Mouse (Mus musculus) midbrain, embryonic 16.5 days (tissue): Measurements from ENCODE around the gene E2f3. TPM values are rescaled to one million over a fixed set of nuclear protein-coding genes. Genes with fewer than 3 reads are reported as not detected.

Experiments used
- ATAC-seq: fragments of 200-750 bp; cut with Nextera tagmentation; 2 replicates; pipeline ENCODE4 v1.8.0; 2017; ENCODE audit warnings: moderate TSS enrichment
- H3K27ac ChIP-seq: fragments of 300-500 bp; sonication (generic); 2 replicates; pipeline ENCODE4 v1.5.1; 2014; ENCODE audit warnings: mild to moderate bottlenecking, low read length, mixed read lengths
- H3K27me3 ChIP-seq: fragments of 300-500 bp; sonication (generic); 2 replicates; pipeline ENCODE4 v1.6.1; 2014; ENCODE audit warnings: low read depth, low read length, mixed read lengths; ENCODE audit not compliant: control insufficient read depth, insufficient read depth
- H3K36me3 ChIP-seq: fragments of 300-500 bp; sonication (generic); 2 replicates; pipeline ENCODE4 v1.6.1; 2014; ENCODE audit warnings: mild to moderate bottlenecking, low read length, moderate library complexity, mixed read lengths; ENCODE audit not compliant: control insufficient read depth, insufficient read depth
- H3K4me1 ChIP-seq: fragments of 300-500 bp; sonication (generic); 2 replicates; pipeline ENCODE4 v1.6.1; 2014; ENCODE audit warnings: mild to moderate bottlenecking, low read length, mixed read lengths; ENCODE audit not compliant: control insufficient read depth, insufficient read depth
- H3K4me2 ChIP-seq: fragments of 300-500 bp; sonication (generic); 2 replicates; pipeline ENCODE4 v1.6.1; 2014; ENCODE audit warnings: mild to moderate bottlenecking, low read length, mixed read lengths
- H3K4me3 ChIP-seq: fragments of 300-500 bp; sonication (generic); 2 replicates; pipeline ENCODE4 v1.5.1; 2014; ENCODE audit warnings: low read depth, mild to moderate bottlenecking, low read length, moderate library complexity, mixed read lengths
- H3K9ac ChIP-seq: fragments of 300-500 bp; sonication (generic); 2 replicates; pipeline ENCODE4 v1.6.1; 2014; ENCODE audit warnings: low read depth, low read length, mixed read lengths
- H3K9me3 ChIP-seq: fragments of 300-500 bp; sonication (generic); replicated peaks from 2 replicates; pipeline ENCODE4 v1.6.1; 2014; ENCODE audit warnings: mild to moderate bottlenecking, low read length, mixed read lengths; ENCODE audit not compliant: control insufficient read depth, poor library complexity, severe bottlenecking
- WGBS: fragments of 180-500 bp; shearing (Covaris S2); extraction: QIAGEN DNeasy Blood & Tissue Kit; methylation state at CpG from one replicate; pipeline ENCODE4 v1.1.7; 2014; 5-methylcytosine and 5-hydroxymethylcytosine counted together
- polyA plus RNA-seq: library from polyadenylated mRNA; unstranded; fragments of >200 nt; fragmentation: Nextera tagmentation; extraction: Ambion mirVana; gene quantifications from 2 replicates; pipeline ENCODE4 v1.2.1, GENCODE M21; 2015

E2f3 gene
- polyA plus RNA-seq, 1 experiment from 2014 or later = 4.0 TPM

DNA sequence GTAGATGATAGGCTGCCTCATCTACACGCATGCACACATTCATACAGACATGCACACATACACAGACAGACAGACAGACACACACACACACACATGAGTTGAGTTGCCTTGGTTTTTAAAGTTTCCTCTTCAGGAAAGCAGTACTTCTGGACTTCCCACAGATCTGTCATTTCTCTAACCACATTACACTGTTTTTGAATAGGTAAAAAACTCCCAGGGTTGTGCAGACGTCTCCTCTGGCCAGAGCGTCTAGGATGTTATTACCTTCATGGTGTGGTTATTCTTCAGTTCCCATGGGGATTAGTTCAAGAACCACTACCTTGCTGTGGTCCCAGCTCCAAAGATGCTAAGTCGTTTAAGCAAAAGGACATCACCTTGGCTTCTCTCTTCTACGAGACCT lies 18.5 kb downstream of the E2f3 start:
- H3K9ac ChIP-seq = no peak overlapping the region
- H3K4me3 ChIP-seq = no peak overlapping the region
- H3K4me2 ChIP-seq = no peak overlapping the region
- ATAC-seq = no peak
- H3K36me3 ChIP-seq = no peaks in the 10 kb centered on the region
- no peaks in the 10 kb centered on the region for H3K9me3 ChIP-seq
- 89% methylated on average over 5 of the region's 5 CpGs for WGBS
- no peaks in the 10 kb centered on the region for H3K4me1 ChIP-seq
- no peaks in the 10 kb centered on the region for H3K27me3 ChIP-seq
- no peak overlapping the region for H3K27ac ChIP-seq

DNA sequence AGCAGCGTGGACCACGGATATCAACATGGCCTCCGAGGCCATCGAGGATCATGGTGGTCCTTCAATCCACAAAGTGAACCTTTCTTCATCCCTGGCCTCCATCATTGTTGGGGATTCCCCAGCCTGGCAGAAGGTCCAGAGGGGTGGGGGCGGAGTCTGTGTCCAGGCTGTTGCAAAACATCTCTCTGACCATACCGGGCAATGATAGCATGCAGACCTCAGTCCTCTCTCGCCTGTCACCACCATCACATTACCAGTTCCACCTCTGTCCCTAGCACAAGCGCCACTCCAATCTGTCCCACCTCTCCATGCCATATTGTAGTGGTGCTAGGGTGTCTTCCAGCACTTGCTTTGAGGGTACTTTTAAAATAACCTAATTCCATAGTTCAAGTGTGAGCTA lies 18.9 kb downstream of the E2f3 start:
- no peak for ATAC-seq
- no peak overlapping the region for H3K4me2 ChIP-seq
- H3K36me3 ChIP-seq = no peaks in the 10 kb centered on the region
- H3K27ac ChIP-seq = no peak overlapping the region
- WGBS = over 99% methylated on average over 8 of the region's 8 CpGs
- H3K27me3 ChIP-seq = no peaks in the 10 kb centered on the region
- H3K4me3 ChIP-seq = no peak overlapping the region
- no peaks in the 10 kb centered on the region for H3K9me3 ChIP-seq
- no peak overlapping the region for H3K9ac ChIP-seq
- no peaks in the 10 kb centered on the region for H3K4me1 ChIP-seq

DNA sequence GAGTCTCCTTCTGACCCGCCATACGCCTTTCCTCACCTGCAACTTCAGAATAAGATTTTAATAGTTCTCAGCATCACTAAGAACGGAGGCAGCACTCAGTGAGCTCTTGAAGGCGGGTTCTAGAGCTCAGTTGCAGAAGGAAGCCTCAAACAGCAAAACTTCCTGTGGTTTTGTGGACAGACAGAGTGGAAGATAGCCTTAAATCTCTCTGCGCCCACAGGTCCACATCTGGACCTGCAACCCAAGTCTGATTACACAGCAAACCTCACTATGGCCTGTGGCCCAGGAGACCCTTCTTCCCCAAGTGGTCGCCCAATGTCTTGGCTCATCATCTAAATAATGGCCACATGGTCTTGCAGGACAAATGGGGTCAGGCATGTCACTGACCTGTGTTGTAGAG lies 21.8 kb downstream of the E2f3 start:
- H3K9me3 ChIP-seq = no peaks in the 10 kb centered on the region
- H3K4me3 ChIP-seq = no peak overlapping the region
- H3K36me3 ChIP-seq = no peaks in the 10 kb centered on the region
- WGBS = 93% methylated on average over 6 of the region's 6 CpGs
- no peaks in the 10 kb centered on the region for H3K4me1 ChIP-seq
- H3K27ac ChIP-seq = no peak overlapping the region
- no peak overlapping the region for H3K4me2 ChIP-seq
- H3K27me3 ChIP-seq = no peaks in the 10 kb centered on the region
- no peak for ATAC-seq
- H3K9ac ChIP-seq = no peak overlapping the region

DNA sequence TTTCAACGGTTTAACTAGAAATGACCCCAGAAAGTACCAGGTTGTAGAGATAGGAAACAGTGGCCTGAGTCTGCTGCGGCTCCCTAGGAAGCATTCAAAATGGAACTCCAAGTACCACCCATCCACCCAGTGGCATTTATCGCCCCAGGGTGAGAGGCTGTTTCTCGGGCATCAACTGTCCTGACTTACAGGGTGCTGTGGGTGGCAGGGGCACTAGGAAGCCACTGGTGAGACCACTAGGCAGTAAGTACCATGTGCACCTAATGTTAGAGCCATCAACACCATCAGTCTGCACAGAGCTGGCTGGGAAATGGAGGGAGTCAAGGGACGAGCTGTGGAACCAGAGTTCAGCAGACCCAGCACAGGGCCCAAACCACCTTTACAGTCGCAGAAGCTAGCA lies 25.4 kb downstream of the E2f3 start:
- ATAC-seq = no peak
- H3K36me3 ChIP-seq = no peaks in the 10 kb centered on the region
- no peak overlapping the region for H3K9ac ChIP-seq
- H3K4me3 ChIP-seq = no peak overlapping the region
- no peak overlapping the region for H3K27ac ChIP-seq
- WGBS = 97% methylated on average over 6 of the region's 6 CpGs
- no peaks in the 10 kb centered on the region; the same call in 1 of the 2 replicates for H3K4me1 ChIP-seq
- no peak overlapping the region for H3K4me2 ChIP-seq
- no peaks in the 10 kb centered on the region for H3K27me3 ChIP-seq
- no peaks in the 10 kb centered on the region for H3K9me3 ChIP-seq

DNA sequence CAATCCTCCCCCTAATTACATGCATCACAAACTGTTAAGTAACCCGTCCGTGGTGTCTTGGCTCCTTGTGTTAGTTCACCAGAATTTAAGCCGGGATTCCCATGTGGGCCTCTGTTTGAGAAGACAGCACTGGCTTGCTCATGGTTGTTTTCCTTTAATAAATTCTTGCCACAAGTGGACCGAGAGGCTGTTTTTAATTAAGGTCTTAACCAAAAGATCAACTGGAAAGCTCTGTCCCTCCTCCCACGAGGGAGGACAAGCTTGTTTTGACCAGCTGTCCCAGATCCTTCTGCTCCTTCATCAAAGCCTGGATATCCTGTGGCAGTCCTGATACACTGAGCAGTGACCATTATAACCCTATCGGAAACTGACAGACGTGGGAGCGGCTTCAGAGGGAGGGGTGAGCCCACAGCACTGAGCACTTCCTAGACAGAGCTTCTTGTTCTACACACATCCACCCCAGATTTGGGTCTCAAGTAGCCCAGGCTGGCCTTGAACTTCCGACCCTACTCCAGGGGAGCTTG lies 28.1 kb downstream of the E2f3 start:
- no peaks in the 10 kb centered on the region for H3K9me3 ChIP-seq
- H3K4me1 ChIP-seq = no peaks in the 10 kb centered on the region; the same call in 1 of the 2 replicates
- no peaks in the 10 kb centered on the region for H3K27me3 ChIP-seq
- no peak overlapping the region for H3K4me2 ChIP-seq
- no peaks in the 10 kb centered on the region for H3K36me3 ChIP-seq
- 73% methylated on average over 9 of the region's 9 CpGs for WGBS
- no peak for ATAC-seq
- H3K4me3 ChIP-seq = no peak overlapping the region
- no peak overlapping the region for H3K9ac ChIP-seq
- H3K27ac ChIP-seq = no peak overlapping the region

DNA sequence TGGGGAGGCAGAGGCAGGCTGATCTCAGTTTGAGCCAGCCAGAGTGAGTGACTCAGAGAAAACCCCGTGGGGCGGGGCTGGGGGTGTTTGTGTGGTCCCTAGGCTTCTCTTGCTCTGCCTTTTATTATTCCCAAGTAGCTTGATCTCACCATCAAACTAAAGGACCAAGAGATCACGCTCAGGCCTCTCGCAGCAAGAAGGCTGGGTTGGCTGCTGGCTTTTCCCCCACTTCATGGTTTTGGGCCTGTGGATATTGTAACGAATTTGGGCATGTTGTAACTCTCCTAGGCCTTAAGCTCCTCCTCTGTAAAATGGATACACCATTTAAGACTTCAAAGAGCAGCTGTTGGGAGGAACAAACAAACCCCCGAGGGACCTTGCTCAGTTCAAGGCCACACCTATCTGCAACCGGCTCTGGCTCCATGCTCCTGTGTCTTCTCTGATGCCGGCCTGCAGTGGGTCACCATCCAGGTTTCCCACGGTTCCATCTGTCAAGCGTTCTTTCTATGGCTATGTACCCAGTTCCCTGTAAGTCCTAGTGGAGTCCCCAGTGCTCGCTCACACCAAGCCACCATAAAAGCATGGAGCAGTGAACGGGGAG lies 28.9 kb downstream of the E2f3 start:
- no peak overlapping the region for H3K9ac ChIP-seq
- no peak for ATAC-seq
- no peaks in the 10 kb centered on the region; the same call in 1 of the 2 replicates for H3K4me1 ChIP-seq
- WGBS = 92% methylated on average over 12 of the region's 12 CpGs
- no peak overlapping the region for H3K4me3 ChIP-seq
- H3K27me3 ChIP-seq = no peaks in the 10 kb centered on the region
- no peaks in the 10 kb centered on the region for H3K9me3 ChIP-seq
- no peaks in the 10 kb centered on the region for H3K36me3 ChIP-seq
- no peak overlapping the region for H3K4me2 ChIP-seq
- no peak overlapping the region for H3K27ac ChIP-seq

DNA sequence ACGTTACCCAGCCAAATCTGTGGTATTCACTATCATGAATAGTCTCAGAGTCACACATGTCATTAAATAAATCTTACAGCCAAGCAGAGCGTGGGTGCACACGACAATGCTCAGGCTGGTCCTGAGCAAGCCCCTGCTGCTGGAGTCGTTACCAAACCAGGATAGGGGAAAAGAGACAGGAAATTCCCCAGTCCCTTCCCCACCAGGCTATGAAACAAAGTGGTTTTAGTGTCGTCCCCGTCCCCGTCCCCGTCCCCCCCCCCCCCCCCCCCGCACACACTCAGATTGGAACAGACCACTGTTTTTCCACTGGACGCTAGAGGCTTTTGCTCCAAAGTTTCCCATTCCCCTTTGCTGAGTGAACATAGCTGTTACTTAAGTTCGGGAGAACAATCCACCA lies 30.6 kb downstream of the E2f3 start:
- H3K9ac ChIP-seq = no peak overlapping the region
- H3K4me1 ChIP-seq = no peaks in the 10 kb centered on the region; the same call in 1 of the 2 replicates
- H3K4me2 ChIP-seq = no peak overlapping the region
- no peaks in the 10 kb centered on the region for H3K27me3 ChIP-seq
- H3K27ac ChIP-seq = no peak overlapping the region
- H3K9me3 ChIP-seq = no peaks in the 10 kb centered on the region
- 93% methylated on average over 10 of the region's 11 CpGs for WGBS
- no peak overlapping the region for H3K4me3 ChIP-seq
- H3K36me3 ChIP-seq = no peaks in the 10 kb centered on the region
- no peak for ATAC-seq

DNA sequence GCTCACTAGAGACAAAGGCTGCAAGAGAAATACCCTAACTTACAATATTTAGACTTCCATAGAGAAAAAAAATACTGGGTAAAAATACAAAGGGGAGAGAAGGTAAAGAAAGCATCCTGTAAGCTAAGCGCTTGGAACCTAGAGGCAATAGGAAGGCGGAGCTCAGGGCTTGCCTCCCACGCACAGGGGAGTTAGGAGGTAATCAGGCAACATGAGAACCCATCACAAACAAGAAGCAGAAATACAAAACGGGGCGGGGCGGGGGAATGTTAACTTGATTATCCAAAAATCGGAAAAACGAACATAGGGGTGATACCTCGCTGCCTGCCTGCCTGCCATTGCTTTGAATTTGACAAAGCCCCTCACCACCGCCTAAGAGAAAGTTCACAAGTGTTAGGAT lies 31.1 kb downstream of the E2f3 start:
- no peak overlapping the region for H3K4me3 ChIP-seq
- H3K4me2 ChIP-seq = no peak overlapping the region
- H3K9ac ChIP-seq = no peak overlapping the region
- no peaks in the 10 kb centered on the region for H3K36me3 ChIP-seq
- ATAC-seq = no peak
- WGBS = 98% methylated on average over 10 of the region's 10 CpGs
- no peak overlapping the region for H3K27ac ChIP-seq
- H3K27me3 ChIP-seq = no peaks in the 10 kb centered on the region
- H3K9me3 ChIP-seq = no peaks in the 10 kb centered on the region
- H3K4me1 ChIP-seq = no peaks in the 10 kb centered on the region; the same call in 1 of the 2 replicates

DNA sequence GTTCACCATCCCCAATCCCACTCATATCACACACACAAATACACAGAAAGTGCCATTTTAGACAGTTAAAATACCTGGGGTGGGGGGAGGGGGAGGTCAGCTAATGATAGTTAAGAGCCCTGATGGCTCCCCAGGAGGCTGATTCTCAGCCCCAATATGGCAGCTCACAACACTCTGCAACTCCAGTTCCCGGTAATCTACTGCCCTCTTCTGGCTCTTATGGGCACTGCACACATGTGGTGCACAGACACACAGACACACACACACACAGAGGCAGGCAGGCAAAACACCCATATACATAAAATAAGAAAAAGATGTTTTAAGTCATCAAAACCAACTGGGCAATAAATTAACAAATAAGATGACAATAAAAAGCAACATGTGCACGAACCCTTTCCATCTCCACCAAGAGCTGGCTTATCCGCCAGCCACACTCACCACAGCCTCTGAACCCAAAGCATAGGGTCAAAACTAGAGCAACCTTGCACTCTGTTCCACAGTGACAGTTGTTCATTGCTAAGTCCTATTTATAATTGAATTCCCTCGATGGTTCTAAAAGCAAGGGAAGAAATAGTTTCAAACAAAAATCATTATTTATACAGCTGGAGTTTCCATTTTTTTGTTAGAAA lies 32.3 kb downstream of the E2f3 start:
- Histone ChIP-seq H3K27me3 (no peaks in the 10 kb centered on the region), H3K27ac (no peak overlapping the region), H3K4me2 (no peak overlapping the region), H3K4me3 (no peak overlapping the region), H3K9ac (no peak overlapping the region), H3K4me1 (no peaks in the 10 kb centered on the region; the same call in 1 of the 2 replicates), H3K9me3 (no peaks in the 10 kb centered on the region), H3K36me3 (no peaks in the 10 kb centered on the region)
- WGBS = 97% methylated on average over 4 of the region's 4 CpGs
- no peak for ATAC-seq
